Mouse (Mus musculus) MN1 (cell line): Measurements from ENCODE around the gene Trpv1.

Experiments used
- DNase-seq: peaks from one replicate; pipeline ENCODE4 v3.0.0-alpha.2; 2016; ENCODE audit warnings: low spot score

The Trpv1 gene

DNA sequence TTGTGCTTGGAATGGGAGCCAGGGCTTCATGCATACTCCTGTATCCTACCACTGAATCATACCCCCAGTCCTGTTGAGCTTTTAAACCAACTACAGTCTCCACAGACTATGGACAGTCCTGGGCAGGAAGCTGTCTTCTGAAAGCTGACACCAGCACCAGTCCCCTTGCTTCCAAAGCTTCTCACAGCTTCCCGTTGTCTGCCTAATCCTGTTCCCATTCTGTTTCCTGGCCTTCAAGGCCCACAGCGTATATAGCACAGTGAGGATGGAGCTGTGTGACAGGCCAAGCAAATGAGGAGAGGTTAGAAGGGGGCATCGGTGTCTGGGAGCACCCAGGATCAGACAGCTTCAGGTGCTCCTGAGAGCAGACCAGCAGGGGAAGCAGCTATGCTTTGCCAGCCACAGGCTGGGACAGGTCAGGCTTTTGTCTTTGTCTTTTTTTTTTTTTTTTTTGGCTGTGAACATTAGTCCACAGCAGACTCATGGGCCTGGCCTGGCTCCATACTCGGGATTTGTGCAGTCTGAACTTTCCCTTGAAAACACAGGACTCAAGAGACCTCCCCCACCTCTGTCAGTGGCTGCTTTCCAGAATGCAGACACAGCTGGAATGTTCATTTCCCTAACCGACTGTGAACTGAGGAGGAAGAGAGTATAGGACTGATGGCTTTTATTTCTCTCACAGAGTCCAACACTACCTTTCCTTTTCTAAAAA lies 2.1 kb downstream of the Trpv1 start:
- DNase-seq, result no peak

DNA sequence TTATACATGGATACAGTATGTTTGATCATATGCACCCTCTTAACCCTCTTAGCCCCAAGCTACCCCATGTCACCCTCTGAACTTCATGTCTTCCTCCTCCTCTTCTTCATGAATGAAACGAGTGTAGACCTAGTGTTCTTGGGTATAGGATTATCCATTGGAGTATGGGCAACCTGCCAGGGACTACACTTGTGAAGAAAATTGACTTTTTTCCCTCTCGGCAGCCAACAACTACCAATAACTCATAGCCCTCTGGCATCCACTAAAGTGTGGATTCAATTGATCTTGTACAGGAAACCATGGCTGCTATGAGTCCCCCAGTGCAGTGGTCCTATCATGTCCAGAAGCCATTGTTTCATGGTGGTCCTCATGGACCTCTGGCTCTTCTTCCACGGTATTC lies 2.6 kb downstream of the Trpv1 start:
- no peak for DNase-seq

- DNase-seq, result no peak
Measured at GRCm38 (mm10) chr11:73242199-73242598, 8.1 kb downstream of the Trpv1 start.

GRCm38 (mm10) chr11:73242777-73243176 lies 8.7 kb downstream of the Trpv1 start:
- DNase-seq, result no peak

GRCm38 (mm10) chr11:73257362-73257945 lies 23.4 kb downstream of the Trpv1 start:
- no peak for DNase-seq

GRCm38 (mm10) chr11:73258664-73259063 lies 24.6 kb downstream of the Trpv1 start:
- no peak for DNase-seq

GRCm38 (mm10) chr11:73260457-73260856 lies 26.4 kb downstream of the Trpv1 start:
- DNase-seq, result no peak

DNA sequence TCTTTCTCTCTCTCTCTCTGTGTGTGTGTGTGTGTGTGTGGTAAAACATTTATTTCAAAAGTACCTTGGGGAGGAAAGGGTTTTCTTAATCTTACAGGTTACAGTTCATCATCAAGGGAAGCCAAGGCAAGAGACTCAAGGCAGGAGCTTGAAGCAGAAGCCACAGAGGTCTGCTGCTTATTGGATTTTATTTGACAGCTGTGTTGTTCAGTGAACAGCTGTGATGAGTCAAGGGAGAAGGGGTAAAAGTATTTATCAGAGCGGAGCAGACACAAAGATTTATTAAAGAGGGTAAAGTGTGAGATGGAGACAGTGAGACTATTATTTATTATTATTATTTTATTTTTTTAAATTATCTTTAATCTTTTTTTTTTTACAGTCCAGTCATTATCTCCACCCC lies 27.3 kb downstream of the Trpv1 start:
- DNase-seq, result no peak

DNA sequence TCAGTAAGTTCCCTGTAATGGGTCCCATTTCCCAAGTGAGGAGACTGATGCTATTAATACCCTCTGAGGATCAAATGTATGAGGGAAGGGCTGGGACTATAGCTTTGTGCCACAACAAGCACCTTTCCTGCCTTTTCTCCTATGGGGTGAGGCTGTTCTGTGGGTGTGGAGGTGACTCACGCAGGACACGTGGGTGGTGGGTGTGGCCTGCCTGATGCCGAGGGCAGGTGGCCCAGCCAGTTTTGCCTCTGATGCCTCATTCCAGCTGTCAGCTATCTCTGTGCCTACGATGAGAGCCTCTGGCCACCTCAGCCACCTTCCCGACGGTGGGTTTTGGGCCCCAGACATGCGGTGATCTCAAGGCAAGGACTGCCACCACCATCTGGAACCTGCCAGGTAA lies 33.2 kb downstream of the Trpv1 start, which contains the start of gene Trpv3:
Gene Trpv3, plus strand, starts transcription at position 122 of the 400 bp plus-strand sequence.
- no peak for DNase-seq

DNA sequence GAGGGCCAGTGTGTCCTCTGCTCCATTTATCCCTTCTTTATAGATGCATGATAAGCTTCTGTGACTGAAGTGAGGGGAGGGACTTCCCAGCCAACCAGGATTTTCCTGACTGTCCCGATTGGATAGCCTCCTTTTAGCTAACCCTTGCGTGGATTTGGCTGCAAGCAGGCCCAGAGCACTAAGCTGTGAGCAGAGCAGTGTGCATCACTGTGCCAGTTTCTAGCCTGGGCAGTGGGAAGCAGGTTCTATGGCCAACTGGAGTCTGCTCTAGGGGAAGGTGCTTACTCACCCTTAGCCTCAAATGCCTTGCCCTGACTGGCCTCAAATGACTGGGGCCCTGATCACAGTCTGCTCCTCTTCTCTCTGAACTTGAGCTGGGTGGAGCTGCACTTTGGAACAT lies 40.7 kb downstream of the Trpv1 start:
- DNase-seq, result no peak

DNA sequence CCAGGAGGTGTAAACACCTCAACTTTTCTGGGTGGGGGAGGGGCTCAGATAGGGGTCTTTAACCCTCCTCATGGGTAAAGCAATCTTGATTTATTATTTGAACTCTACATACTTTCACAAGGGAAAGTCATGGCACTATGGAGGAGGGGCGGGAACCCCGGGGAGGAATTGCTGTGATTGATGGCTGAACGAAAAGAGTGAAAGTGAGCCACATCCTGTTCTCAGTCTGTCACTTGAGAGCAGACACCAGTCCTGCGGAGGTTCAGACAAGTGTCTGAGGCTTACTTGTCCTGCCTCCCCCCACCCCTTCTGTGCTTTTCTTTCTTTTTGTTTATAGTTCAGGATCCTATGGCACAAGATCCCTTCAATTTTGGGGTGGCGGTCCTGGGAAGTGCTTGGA lies 46.6 kb downstream of the Trpv1 start:
- DNase-seq, result no peak

- no peak for DNase-seq
Measured at GRCm38 (mm10) chr11:73281528-73282027, 47.5 kb downstream of the Trpv1 start.

- DNase-seq, result no peak
Measured at GRCm38 (mm10) chr11:73283369-73283768, 49.3 kb downstream of the Trpv1 start.

DNA sequence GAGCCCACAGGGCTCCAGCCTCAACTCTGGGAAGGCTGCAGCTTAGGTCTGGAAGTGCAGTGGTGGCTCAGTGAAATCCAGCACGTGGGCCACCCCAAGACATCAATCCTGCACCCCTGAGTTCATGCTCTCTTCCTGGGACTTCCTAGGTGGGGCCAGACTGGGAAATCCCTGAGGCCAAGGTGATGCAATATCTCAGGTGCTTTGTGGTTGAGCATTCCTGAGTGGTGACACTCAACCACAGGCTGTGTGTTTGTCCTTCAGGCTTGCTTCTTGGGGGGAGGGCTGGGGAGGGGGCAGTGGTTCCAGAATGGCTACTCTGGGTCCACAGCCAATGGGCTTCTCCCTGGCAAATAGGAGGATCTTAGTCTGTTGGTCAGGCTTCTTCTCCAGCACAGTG lies 49.8 kb downstream of the Trpv1 start:
- DNase-seq, result no peak

DNA sequence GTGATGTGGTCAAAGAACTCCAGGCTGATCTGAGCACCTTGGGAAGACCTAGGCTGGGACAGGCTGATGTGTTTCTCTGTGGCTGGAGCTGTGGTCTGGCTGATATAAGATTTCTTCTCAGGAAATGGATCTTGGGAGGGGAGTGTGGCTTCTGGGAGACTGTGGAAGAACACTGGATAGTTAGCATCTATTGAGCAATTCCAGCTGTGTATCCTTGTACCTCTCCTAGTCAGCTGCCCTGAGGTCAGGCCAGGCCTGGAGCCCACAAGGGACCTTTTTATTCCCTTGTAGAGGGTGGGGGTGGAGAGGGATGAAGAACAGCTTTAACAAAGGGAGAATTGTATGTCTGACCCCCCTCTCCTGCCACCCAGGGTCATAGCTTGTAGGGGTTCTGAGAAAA lies 50.3 kb downstream of the Trpv1 start:
- no peak for DNase-seq

- no peak for DNase-seq
Measured at GRCm38 (mm10) chr11:73289621-73290020, 55.5 kb downstream of the Trpv1 start.

DNA sequence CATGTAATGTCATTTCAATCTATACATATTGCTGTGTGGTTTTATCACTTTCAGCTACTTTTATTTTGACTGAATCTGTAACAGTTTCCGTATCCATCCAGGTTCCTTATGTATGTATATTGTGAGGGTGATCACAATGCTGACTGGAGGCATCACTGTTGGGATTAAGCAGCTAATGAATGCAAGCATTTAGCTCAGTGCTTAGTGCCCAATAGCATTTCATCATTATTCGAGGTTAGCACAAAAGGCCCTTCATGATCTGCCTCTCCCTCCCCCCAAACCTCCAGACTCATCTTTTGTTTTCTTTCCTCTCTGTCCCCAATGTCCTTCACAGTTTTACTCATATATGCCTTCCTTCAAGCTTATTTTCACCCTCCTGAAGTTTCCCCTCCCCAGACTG lies 69.0 kb downstream of the Trpv1 start:
- no peak for DNase-seq
